8 mouse cellular contexts compared by ENCODE assay signal in genomic region chr16:22160386-22161145, GRCm38 (mm10). TPM values are rescaled to one million over a fixed set of nuclear protein-coding genes. Genes with fewer than 3 reads are reported as not detected.
DNase-seq lines count a peak whose midpoint lies in the region; ATAC-seq and TF ChIP-seq lines count a peak whose summit lies in the region.

No protein-coding gene starts in this region.

- no peaks in the 10 kb centered on the region for H3K27me3 ChIP-seq in kidney, embryonic 14.5 days (ENCODE audit: control insufficient read depth, insufficient read depth, low read length)
- no peaks in the 10 kb centered on the region for H3K27me3 ChIP-seq in embryonic facial prominence, embryonic 13.5 days
- no peaks in the 10 kb centered on the region for H3K27me3 ChIP-seq in intestine, embryonic 16.5 days (replicated peaks; ENCODE audit: control insufficient read depth, insufficient read depth, low read length)
- no peaks in the 10 kb centered on the region for H3K27me3 ChIP-seq in neural tube, embryonic 14.5 days (ENCODE audit: control insufficient read depth, insufficient read depth, low read length)

- peak overlapping the region; percentile 48 for H3K4me2 ChIP-seq in kidney, embryonic 14.5 days (replicated peaks; ENCODE audit: low read depth, low read length)
- peak overlapping the region; percentile 75 for H3K4me2 ChIP-seq in embryonic facial prominence, embryonic 13.5 days
- peak overlapping the region; percentile 75 for H3K4me2 ChIP-seq in intestine, embryonic 16.5 days (ENCODE audit: low read depth, low read length)
- H3K4me2 ChIP-seq in neural tube, embryonic 14.5 days (ENCODE audit: low read depth, low read length), result peak overlapping the region; percentile 80

- peak overlapping the region; percentile 97 for H3K9ac ChIP-seq in kidney, embryonic 14.5 days (ENCODE audit: low read depth, low read length)
- peak overlapping the region; percentile 64 for H3K9ac ChIP-seq in embryonic facial prominence, embryonic 13.5 days
- peak overlapping the region; percentile 53 for H3K9ac ChIP-seq in intestine, embryonic 16.5 days (ENCODE audit: low read depth, low read length)
- no peak overlapping the region for H3K9ac ChIP-seq in neural tube, embryonic 14.5 days (replicated peaks; ENCODE audit: low read depth, low read length)

- peaks cover 9% of the 10 kb centered on the region; the same call in 1 of the 2 replicates for H3K4me1 ChIP-seq in kidney, embryonic 14.5 days (ENCODE audit: control insufficient read depth, insufficient read depth, low read length)
- peaks cover 23% of the 10 kb centered on the region for H3K4me1 ChIP-seq in embryonic facial prominence, embryonic 13.5 days
- 0 out of 2 replicates have a peak, but pooled peaks cover 3% of the 10 kb centered on the region for H3K4me1 ChIP-seq in intestine, embryonic 16.5 days (ENCODE audit: control insufficient read depth, insufficient read depth, low read length)
- H3K4me1 ChIP-seq in neural tube, embryonic 14.5 days (ENCODE audit: control insufficient read depth, insufficient read depth, low read length), result peaks cover 17% of the 10 kb centered on the region

- H3K9me3 ChIP-seq in kidney, embryonic 14.5 days (ENCODE audit: control insufficient read depth, low read length), result no peaks in the 10 kb centered on the region
- H3K9me3 ChIP-seq in embryonic facial prominence, embryonic 13.5 days, result no peaks in the 10 kb centered on the region
- H3K9me3 ChIP-seq in intestine, embryonic 16.5 days (ENCODE audit: control insufficient read depth, low read length), result no peaks in the 10 kb centered on the region
- H3K9me3 ChIP-seq in neural tube, embryonic 14.5 days (ENCODE audit: control insufficient read depth, low read length), result no peaks in the 10 kb centered on the region

- TF ChIP-seq CTCF in left cerebral cortex, adult 2 months (IDR thresholded peaks at IDR 0.05), result no peak

- no peak overlapping the region for H3K27ac ChIP-seq in kidney, embryonic 14.5 days (ENCODE audit: low read depth, low read length)
- peak overlapping the region; percentile 94; the same call in 1 of the 2 replicates for H3K27ac ChIP-seq in embryonic facial prominence, embryonic 13.5 days
- H3K27ac ChIP-seq in intestine, embryonic 16.5 days (ENCODE audit: low read length), result no peak overlapping the region
- no peak overlapping the region for H3K27ac ChIP-seq in neural tube, embryonic 14.5 days (ENCODE audit: low read depth, low read length)
- H3K27ac ChIP-seq in left cerebral cortex, adult 2 months, result no peak overlapping the region

- H3K36me3 ChIP-seq in kidney, embryonic 14.5 days (ENCODE audit: control insufficient read depth, insufficient read depth, low read length), result no peaks in the 10 kb centered on the region
- no peaks in the 10 kb centered on the region for H3K36me3 ChIP-seq in embryonic facial prominence, embryonic 13.5 days
- no peaks in the 10 kb centered on the region for H3K36me3 ChIP-seq in intestine, embryonic 16.5 days (ENCODE audit: control insufficient read depth, insufficient read depth, low read length)
- no peaks in the 10 kb centered on the region for H3K36me3 ChIP-seq in neural tube, embryonic 14.5 days (ENCODE audit: control insufficient read depth, insufficient read depth, low read length)

- peak overlapping the region; percentile 71 for H3K4me3 ChIP-seq in kidney, embryonic 14.5 days (ENCODE audit: low read length)
- peak overlapping the region; percentile 97 for H3K4me3 ChIP-seq in embryonic facial prominence, embryonic 13.5 days
- H3K4me3 ChIP-seq in intestine, embryonic 16.5 days (ENCODE audit: low read length), result peak overlapping the region; percentile 99
- peak overlapping the region; percentile 94 for H3K4me3 ChIP-seq in neural tube, embryonic 14.5 days (ENCODE audit: low read depth, low read length)
- H3K4me3 ChIP-seq in left cerebral cortex, adult 2 months, result no peak overlapping the region

- intact Hi-C loops in left cerebral cortex, adult 2 months (cut with DNase I), result no loop called here

- under 1% methylated on average over 16 of the region's 16 CpGs for WGBS in kidney, embryonic 14.5 days
- 1% methylated on average over 16 of the region's 16 CpGs for WGBS in embryonic facial prominence, embryonic 13.5 days
- 2% methylated on average over 16 of the region's 16 CpGs for WGBS in intestine, embryonic 16.5 days
- WGBS in neural tube, embryonic 14.5 days, result under 1% methylated on average over 16 of the region's 16 CpGs

- no peak for DNase-seq in kidney, postnatal 25 days
- no peak for DNase-seq in left cerebral cortex, adult 2 months (ENCODE audit: extremely low spot score in 1 of 2, low spot score in 2 of 2)
- DNase-seq in right cerebral cortex, postnatal 10 days (ENCODE audit: low spot score in 2 of 2), result no peak

- no peak for ATAC-seq in kidney, embryonic 14.5 days (ENCODE audit: low FRiP score, low TSS enrichment)
- no peak for ATAC-seq in embryonic facial prominence, embryonic 13.5 days (ENCODE audit: insufficient number of reproducible peaks, insufficient read depth, low FRiP score, low TSS enrichment, low read depth)
- ATAC-seq in intestine, embryonic 16.5 days, result no peak
- no peak for ATAC-seq in neural tube, embryonic 14.5 days (ENCODE audit: low read depth)
- no peak for ATAC-seq in granulocyte monocyte progenitor cell, adult 5-6 weeks (replicated peaks; ENCODE audit: poor library complexity, severe bottlenecking)

RNA-seq across cellular contexts. Expression of gene Igf2bp2, which starts 2.5 kb away (rescaled TPM):
- polyA plus RNA-seq in kidney, embryonic 14.5 days (2014; fragmentation: Nextera tagmentation; extraction: Ambion mirVana), result 72.6 and 135 TPM in 2 replicates
- polyA plus RNA-seq in embryonic facial prominence, embryonic 13.5 days (2015; fragmentation: Nextera tagmentation; extraction: Ambion mirVana), result 99.5 and 111 TPM in 2 replicates
- 97.7 and 98.1 TPM in 2 replicates for polyA plus RNA-seq in intestine, embryonic 16.5 days (2015; fragmentation: Nextera tagmentation; extraction: Ambion mirVana)
- 16.6 and 28.2 TPM in 2 replicates for polyA plus RNA-seq in neural tube, embryonic 14.5 days (2014; fragmentation: Nextera tagmentation; extraction: Ambion mirVana)
- total RNA-seq in left cerebral cortex, adult 2 months (2021), result 1 to 10 TPM; 1.7 to 1.8 TPM
- 2.4 and 3.2 TPM in 2 replicates for total RNA-seq in granulocyte monocyte progenitor cell, adult 5-6 weeks (2014; fragmentation: Nextera tagmentation)
- 1.6 and 3.2 TPM in 2 replicates for total RNA-seq in granulocyte monocyte progenitor cell, adult 5-6 weeks (2017)
